Mouse (Mus musculus) natural killer cell, adult 2 months (primary cell): ENCODE measurements at regions not wholly inside any gene's neighbourhood (a gene's known extent, or its start where the extent isn't known, plus 50 kb on each side); places are given as distances from the start of the nearest gene placed in this dataset.
"Not testable (repeated sequence)": the region's sequence is repeated elsewhere in the genome, so short reads cannot be mapped to it uniquely, and the experiment has no call there.

Experiments used
- DNase-seq, 2 experiments: peaks; one replicate each; pipeline ENCODE4 v3.0.0; 2022; ENCODE audit warnings: low spot score in 2 of 2

GRCm38 (mm10) chr2:3864872-3865271, 152.6 kb upstream of the Frmd4a start:
- DNase-seq = no peak

GRCm38 (mm10) chr2:3866736-3867135, 150.8 kb upstream of the Frmd4a start:
- not testable (repeated sequence) for DNase-seq

- no peak for DNase-seq
Observed at GRCm38 (mm10) chr2:3869701-3870100, 147.8 kb upstream of the Frmd4a start.

- no peak for DNase-seq
Observed at GRCm38 (mm10) chr2:3871748-3872147, 145.8 kb upstream of the Frmd4a start.

- no peak for DNase-seq
Observed at GRCm38 (mm10) chr2:3887000-3887399, 130.5 kb upstream of the Frmd4a start.

- DNase-seq = no peak
Observed at GRCm38 (mm10) chr2:3887845-3888433, 129.6 kb upstream of the Frmd4a start.

GRCm38 (mm10) chr2:3889381-3889780, 128.1 kb upstream of the Frmd4a start:
- DNase-seq = no peak

GRCm38 (mm10) chr2:3890462-3890861, 127.1 kb upstream of the Frmd4a start:
- no peak for DNase-seq

GRCm38 (mm10) chr2:3907026-3907425, 110.5 kb upstream of the Frmd4a start:
- no peak for DNase-seq

GRCm38 (mm10) chr2:3908192-3908591, 109.3 kb upstream of the Frmd4a start:
- DNase-seq = no peak

GRCm38 (mm10) chr2:3910086-3910891, 107.2 kb upstream of the Frmd4a start:
- peak in 1 of 2 experiments; percentile 7 for DNase-seq

- DNase-seq = no peak
Observed at GRCm38 (mm10) chr2:3915141-3915540, 102.4 kb upstream of the Frmd4a start.

GRCm38 (mm10) chr2:3916365-3916764, 101.2 kb upstream of the Frmd4a start:
- no peak for DNase-seq

- no peak for DNase-seq
Observed at GRCm38 (mm10) chr2:3918156-3918555, 99.4 kb upstream of the Frmd4a start.

- no peak for DNase-seq
Observed at GRCm38 (mm10) chr2:3919893-3920292, 97.6 kb upstream of the Frmd4a start.

GRCm38 (mm10) chr2:3921084-3921483, 96.4 kb upstream of the Frmd4a start:
- DNase-seq = not testable (repeated sequence)

GRCm38 (mm10) chr2:3922739-3923138, 94.8 kb upstream of the Frmd4a start:
- no peak for DNase-seq

GRCm38 (mm10) chr2:3924696-3925095, 92.8 kb upstream of the Frmd4a start:
- no peak for DNase-seq

- no peak for DNase-seq
Observed at GRCm38 (mm10) chr2:3925199-3925598, 92.3 kb upstream of the Frmd4a start.

GRCm38 (mm10) chr2:3926129-3926528, 91.4 kb upstream of the Frmd4a start:
- DNase-seq = no peak

GRCm38 (mm10) chr2:3927141-3927810, 90.2 kb upstream of the Frmd4a start:
- no peak for DNase-seq

GRCm38 (mm10) chr2:3927853-3928252, 89.7 kb upstream of the Frmd4a start:
- no peak for DNase-seq

GRCm38 (mm10) chr2:3930650-3931049, 86.9 kb upstream of the Frmd4a start:
- no peak for DNase-seq
